Mouse (Mus musculus): ENCODE results near the gene BC025920.
"Not testable (repeated sequence)": the region's sequence is repeated elsewhere in the genome, so short reads cannot be mapped to it uniquely, and the experiment has no call there.

Gene BC025920

GRCm38 (mm10) chr10:81604019-81604967 is 1.8 kb upstream of the BC025920 start:
- DNase-seq (ENCODE audit: inconsistent ontology term), result no peak

GRCm38 (mm10) chr10:81604968-81605665 is 953 bp upstream of the BC025920 start:
- DNase-seq (ENCODE audit: inconsistent ontology term), result peak; percentile 73

- DNase-seq (ENCODE audit: inconsistent ontology term), result no peak
Observed at GRCm38 (mm10) chr10:81605666-81605973, 450 bp upstream of the BC025920 start.

GRCm38 (mm10) chr10:81608308-81608707 is 2.2 kb downstream of the BC025920 start:
- no peak for DNase-seq (ENCODE audit: inconsistent ontology term)

- DNase-seq (ENCODE audit: inconsistent ontology term), result no peak
Observed at GRCm38 (mm10) chr10:81612779-81613178, 6.7 kb downstream of the BC025920 start.

GRCm38 (mm10) chr10:81615486-81615885 is 9.4 kb downstream of the BC025920 start:
- no peak for DNase-seq (ENCODE audit: inconsistent ontology term)

- no peak for DNase-seq (ENCODE audit: inconsistent ontology term)
Observed at GRCm38 (mm10) chr10:81619976-81620375, 13.9 kb downstream of the BC025920 start.

GRCm38 (mm10) chr10:81620786-81621185 is 14.7 kb downstream of the BC025920 start:
- DNase-seq (ENCODE audit: inconsistent ontology term), result no peak

- DNase-seq (ENCODE audit: inconsistent ontology term), result no peak
Observed at GRCm38 (mm10) chr10:81623441-81623840, 17.4 kb downstream of the BC025920 start.

GRCm38 (mm10) chr10:81626101-81626993 is 20.3 kb downstream of the BC025920 start:
- DNase-seq (ENCODE audit: inconsistent ontology term), result no peak

- DNase-seq (ENCODE audit: inconsistent ontology term), result peak; percentile 96
Observed at GRCm38 (mm10) chr10:81626994-81627835, 21.1 kb downstream of the BC025920 start, which contains the start of gene Sirt6. Gene Sirt6, minus strand, starts transcription at chr10:81627797.

GRCm38 (mm10) chr10:81627836-81628220 is 21.8 kb downstream of the BC025920 start:
- no peak for DNase-seq (ENCODE audit: inconsistent ontology term)

GRCm38 (mm10) chr10:81628390-81628789 is 22.3 kb downstream of the BC025920 start, which contains the start of gene Ankrd24:
Gene Ankrd24, plus strand, starts transcription at chr10:81628540.
- DNase-seq (ENCODE audit: inconsistent ontology term), result no peak

- DNase-seq (ENCODE audit: inconsistent ontology term), result peak; percentile 91
Observed at GRCm38 (mm10) chr10:81633253-81634099, 27.4 kb downstream of the BC025920 start.

GRCm38 (mm10) chr10:81636338-81636737 is 30.3 kb downstream of the BC025920 start:
- DNase-seq (ENCODE audit: inconsistent ontology term), result no peak

GRCm38 (mm10) chr10:81638101-81638500 is 32.0 kb downstream of the BC025920 start:
- DNase-seq (ENCODE audit: inconsistent ontology term), result no peak

GRCm38 (mm10) chr10:81640825-81641224 is 34.8 kb downstream of the BC025920 start:
- not testable (repeated sequence) for DNase-seq (ENCODE audit: inconsistent ontology term)

GRCm38 (mm10) chr10:81641566-81641965 is 35.5 kb downstream of the BC025920 start:
- DNase-seq (ENCODE audit: inconsistent ontology term), result no peak

- no peak for DNase-seq (ENCODE audit: inconsistent ontology term)
Observed at GRCm38 (mm10) chr10:81641978-81642647, 36.0 kb downstream of the BC025920 start.
